Mouse (Mus musculus) cerebellum, adult (tissue): ENCODE data around the gene Aurkaip1.
"Not testable (repeated sequence)": the region's sequence is repeated elsewhere in the genome, so short reads cannot be mapped to it uniquely, and the experiment has no call there.

Experiments used
- ATAC-seq: cut with Nextera tagmentation; 2 replicates; pipeline ENCODE4 v1.9.2; 2017; ENCODE audit warnings: mild to moderate bottlenecking, moderate library complexity, mixed read lengths; ENCODE audit not compliant: insufficient number of reproducible peaks, low FRiP score, low TSS enrichment

Gene Aurkaip1

GRCm38 (mm10) chr4:155831205-155831766 is at the start of gene Aurkaip1:
Aurkaip1 (plus strand) TSS chr4:155831272.
- ATAC-seq = peak; percentile 80

GRCm38 (mm10) chr4:155783486-155784080 is 47.5 kb upstream of the Aurkaip1 start:
- ATAC-seq = no peak; the same call in 1 of the 2 replicates

GRCm38 (mm10) chr4:155784081-155784701 is 46.9 kb upstream of the Aurkaip1 start:
- peak; percentile 84 for ATAC-seq

- no peak for ATAC-seq
Observed at GRCm38 (mm10) chr4:155785246-155785645, 45.8 kb upstream of the Aurkaip1 start.

GRCm38 (mm10) chr4:155785819-155786218 is 45.3 kb upstream of the Aurkaip1 start, which contains the start of gene Tmem88b:
Tmem88b (minus strand) TSS chr4:155785874.
- no peak for ATAC-seq

DNA sequence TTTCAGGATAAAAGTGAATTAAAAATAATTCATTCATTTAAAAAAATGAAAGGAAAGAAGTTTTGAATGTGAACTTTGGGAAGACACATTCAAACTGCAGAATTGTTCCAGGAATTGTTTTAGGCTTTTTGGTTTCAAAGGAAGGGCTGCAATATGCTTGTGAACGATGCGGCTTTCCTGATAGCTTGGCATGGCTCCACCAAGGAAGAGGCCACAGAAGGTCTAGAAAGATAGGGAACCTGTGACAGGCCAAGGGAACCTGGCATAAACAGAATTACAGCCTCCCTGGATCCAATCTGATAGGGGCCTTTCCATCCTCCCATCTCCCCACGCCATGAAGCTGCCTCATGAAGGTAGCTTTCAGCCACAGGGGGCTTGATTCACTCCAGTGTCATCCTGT is 42.8 kb upstream of the Aurkaip1 start:
- ATAC-seq = no peak

DNA sequence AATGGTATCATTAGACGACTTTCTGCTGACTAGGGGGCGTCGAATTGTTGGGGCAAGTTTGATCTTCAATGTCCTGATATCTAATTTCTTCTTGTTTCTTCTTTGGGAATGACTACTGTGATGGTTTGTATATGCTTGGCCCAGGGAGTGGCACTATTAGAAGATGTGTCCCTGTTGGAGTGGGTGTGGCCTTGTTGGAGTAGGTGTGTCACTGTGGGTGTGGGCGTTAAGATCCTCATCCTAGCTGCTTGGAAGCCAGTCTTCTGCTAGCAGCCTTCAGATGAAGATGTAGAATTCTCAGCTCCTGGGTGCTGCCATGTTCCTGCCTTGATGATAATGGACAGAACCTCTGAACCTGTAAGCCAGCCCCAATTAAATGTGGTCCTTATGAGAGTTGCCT is 42.2 kb upstream of the Aurkaip1 start:
- ATAC-seq = not testable (repeated sequence)

- ATAC-seq = no peak
Observed at GRCm38 (mm10) chr4:155790021-155790489, 41.0 kb upstream of the Aurkaip1 start, which contains the start of gene Ankrd65. Ankrd65 (plus strand) TSS chr4:155790439.

DNA sequence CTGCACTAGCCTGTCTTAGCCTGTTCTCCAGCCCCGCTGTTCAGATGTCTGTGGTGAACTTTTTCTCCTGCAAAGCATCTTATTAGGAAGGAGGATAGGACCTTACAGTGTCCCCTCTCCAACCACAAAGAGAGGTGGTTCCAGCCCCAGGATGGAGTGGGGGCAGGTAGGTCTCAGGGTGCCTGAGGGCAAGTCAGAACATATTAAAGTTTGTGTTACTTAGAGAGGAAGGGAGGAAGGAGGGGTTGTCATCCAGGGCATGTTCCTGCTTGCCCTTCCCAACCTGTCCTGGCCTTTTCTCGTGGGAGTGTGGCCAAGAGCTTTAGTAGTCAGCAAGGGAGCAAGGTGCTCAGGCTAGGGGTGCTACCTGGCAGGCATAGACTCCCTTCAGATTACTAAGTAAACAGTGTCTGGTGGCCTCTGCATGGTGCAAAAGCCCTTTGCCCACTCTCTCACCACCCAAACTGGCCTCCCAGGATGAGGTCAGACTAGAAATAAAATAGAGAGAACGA is 40.4 kb upstream of the Aurkaip1 start:
- no peak for ATAC-seq

DNA sequence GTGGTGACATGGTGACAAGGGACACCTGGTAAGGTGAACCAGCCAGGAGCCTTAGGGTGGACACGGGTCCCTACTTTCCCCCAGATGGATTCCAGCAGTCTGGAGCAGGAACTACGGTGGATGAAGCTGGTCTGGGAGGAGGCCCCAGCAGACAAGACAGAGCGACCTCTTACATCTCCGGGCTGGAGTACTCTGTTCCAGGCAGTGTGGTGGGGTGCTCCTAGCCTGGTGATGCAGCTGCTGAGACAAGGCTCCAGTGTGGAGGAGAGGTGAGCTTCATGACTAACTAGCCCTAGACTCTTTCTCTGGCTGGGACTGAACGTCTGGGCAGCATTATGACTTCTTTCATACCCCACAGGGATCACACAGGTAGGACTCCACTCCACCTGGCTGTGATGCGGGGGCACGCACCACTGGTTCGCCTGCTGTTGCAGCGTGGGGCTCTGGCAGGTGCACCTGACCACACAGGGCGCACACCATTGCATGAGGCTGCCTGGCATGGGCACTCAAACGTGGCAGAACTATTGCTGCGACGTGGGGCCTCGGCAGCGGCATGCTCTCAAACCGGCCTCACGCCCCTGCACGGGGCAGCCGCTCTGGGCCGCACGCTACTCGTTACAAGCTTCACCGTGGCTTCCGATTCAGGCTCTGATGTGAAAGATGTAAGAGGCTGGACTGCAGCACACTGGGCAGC is 39.7 kb upstream of the Aurkaip1 start:
- ATAC-seq = no peak

GRCm38 (mm10) chr4:155793730-155794129 is 37.3 kb upstream of the Aurkaip1 start:
- no peak for ATAC-seq

DNA sequence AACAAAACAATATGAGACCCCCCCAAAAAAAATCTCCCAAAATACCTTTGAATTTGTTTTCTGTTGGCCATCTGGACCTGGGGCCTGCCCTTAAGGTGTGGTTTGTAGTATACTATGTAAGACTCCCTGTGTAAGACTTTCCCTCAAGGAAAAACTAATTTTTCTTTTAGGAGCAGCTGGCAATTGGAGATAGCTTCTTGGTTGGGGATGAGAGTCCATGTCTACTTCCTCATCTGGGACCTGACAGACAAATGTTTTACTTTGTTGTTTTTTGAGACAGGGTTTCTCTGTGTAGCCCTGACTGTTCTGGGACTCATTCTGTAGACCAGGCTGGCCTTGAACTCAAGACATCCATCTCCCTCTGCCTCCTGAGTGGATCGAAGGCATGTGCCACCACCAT is 29.0 kb upstream of the Aurkaip1 start:
- no peak for ATAC-seq

DNA sequence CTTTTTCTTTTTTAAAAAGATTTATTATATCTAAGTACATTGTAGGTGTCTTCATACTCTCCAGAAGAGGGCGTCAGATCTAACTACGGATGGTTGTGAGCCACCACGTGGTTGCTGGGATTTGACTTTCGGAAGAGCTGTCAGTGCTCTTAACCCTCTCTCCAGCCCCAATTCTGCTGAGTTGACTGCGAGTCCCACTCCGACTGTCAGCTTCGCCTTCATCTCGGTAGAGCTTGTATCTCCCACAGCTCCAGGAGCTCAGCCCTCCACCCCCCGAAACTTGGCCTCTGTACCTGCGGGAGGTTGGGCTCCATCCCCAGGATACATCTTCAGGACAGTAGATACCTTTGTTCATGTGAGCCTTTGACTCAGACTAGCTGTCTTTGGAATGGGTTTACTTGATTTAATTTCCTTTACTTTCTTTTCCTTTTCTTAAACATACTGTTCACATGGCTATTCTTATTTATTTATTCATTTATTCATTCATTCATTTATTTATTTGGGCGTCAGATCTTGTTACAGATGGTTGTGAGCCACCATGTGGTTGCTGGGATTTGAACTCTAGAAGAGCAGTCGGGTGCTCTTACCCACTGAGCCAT is 28.2 kb upstream of the Aurkaip1 start, which contains the start of gene Mrpl20:
Gene Mrpl20, plus strand, starts transcription at position 138 of the 599 bp plus-strand sequence.
- no peak for ATAC-seq

- peak; percentile 91; the same call in 1 of the 2 replicates for ATAC-seq
Observed at GRCm38 (mm10) chr4:155803340-155804041, 27.6 kb upstream of the Aurkaip1 start.

DNA sequence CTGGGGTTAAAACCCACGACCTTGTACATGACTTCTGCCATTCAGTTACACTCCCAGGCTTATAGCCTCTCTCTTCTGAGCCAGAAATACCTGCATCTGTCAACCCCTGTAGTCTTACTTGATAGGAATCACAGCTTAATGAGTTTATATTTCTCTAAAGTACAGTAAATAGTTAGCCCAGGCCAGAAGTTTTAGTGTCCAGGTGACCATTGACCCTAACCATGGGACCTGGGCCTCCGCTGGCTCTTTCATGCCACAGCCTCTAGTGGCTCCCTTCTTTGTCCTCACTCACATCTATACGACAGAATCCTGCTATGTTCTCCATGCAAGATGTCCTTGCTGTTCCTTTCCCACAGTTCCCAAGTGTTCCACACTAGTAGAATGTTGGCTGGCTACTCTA is 23.2 kb upstream of the Aurkaip1 start:
- ATAC-seq = no peak

DNA sequence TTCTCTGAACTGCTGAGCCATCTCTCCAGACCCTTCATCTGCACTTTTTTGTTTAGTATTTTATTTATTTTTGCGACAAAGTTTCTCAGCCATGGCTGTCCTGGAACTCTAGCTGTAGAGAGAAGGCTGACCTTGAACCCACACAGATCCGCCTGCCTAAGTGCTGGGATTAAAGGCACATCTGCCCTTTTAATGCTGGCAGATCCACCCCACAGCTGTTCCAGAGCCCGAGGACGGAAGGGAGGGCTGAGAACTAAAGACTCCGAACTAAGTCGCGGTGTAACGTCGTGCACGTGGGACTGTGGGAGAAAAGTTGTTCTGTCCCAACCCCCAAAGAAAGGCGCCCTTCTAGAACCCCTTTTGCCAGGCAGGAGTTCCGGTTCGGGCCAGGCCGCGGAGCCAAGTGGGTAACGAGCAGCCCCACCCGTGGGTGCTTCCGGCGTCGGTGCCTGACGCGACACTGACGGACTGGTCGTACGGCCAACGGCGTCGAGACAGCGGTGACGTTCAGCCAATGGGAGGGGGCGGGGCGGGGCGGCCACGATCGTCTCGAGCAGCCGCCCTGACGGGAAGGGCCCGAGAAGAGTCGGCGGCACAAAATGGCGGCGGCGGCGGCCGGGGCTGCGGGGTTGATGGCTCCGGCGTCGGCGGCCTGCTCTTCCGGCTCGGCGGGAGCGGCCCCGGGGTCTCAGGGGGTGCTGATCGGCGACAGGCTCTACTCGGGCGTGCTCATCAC is 19.0 kb upstream of the Aurkaip1 start, which contains the start of gene Ccnl2:
Gene Ccnl2, plus strand, starts transcription at position 561 of the 736 bp plus-strand sequence.
- peak; percentile 97 for ATAC-seq

DNA sequence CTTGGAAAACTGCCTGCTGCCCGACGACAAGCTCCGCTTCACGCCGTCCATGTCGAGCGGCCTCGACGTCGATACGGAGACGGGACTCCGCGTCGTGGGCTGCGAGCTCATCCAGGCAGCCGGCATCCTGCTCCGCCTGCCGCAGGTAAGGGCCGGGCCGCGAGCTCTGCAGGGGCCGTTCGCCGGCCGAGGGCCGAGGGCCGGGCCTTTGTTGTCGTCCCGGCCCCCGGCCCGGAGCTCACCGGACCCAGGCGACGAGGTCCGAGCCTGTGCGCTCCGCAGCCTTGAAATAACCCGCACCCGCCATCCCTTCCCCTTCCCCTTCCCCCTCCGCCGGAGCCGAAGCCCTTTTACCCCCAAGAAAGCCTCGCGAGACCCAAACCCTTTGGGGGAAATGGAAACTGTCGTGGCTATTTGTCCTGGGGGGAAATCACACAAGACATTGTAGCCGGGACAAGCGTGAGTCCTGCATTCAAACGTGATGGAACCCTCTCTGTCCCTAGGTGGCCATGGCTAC is 18.3 kb upstream of the Aurkaip1 start:
- ATAC-seq = no peak

DNA sequence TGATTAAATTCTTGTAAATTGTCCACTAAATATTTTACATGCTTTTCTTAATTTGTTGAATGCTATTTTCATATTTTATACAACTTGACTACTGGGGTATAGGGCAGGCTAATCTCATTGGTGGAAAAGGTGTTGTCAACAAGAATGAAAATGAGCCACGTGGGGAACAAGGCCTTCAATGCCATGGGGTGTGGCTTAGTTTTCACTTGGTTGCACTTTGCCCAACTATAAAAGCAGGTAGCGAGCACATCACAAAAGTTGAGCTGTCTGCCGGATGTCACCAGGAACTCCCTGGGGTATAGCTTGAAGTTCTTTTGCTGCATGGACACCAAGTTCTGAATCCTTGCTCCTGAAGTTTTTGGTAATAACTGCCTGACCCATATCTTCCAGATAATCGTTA is 13.5 kb upstream of the Aurkaip1 start:
- ATAC-seq = no peak

DNA sequence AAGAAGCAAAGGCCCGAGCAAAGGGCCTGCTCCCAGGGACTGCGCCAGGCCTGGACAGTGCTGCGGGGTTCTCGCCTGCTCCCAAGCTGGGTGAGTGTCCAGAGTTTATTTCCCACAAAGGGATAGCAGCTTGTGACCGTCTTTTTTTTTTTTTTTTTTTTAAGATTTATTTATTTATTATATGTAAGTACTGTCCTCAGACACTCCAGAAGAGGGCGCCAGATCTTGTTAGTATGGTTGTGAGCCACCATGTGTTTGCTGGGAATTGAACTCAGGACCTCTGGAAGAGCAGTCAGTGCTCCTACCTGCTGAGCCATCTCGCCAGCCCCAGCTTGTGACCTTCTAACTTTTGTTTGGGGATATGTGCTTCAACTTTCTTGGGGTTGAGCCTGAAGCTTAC is 10.0 kb upstream of the Aurkaip1 start:
- ATAC-seq = no peak
